Mouse (Mus musculus) ovary, adult 10 weeks (tissue): Measurements from ENCODE around the gene Cd274. TPM values are rescaled to one million over a fixed set of nuclear protein-coding genes. Genes with fewer than 3 reads are reported as not detected.

Source experiments
- polyA plus RNA-seq: library from polyadenylated mRNA; stranded (reverse); fragments of 350-450 nt; fragmentation: Illumina TruSeq; extraction: RNeasy Lipid Tissue Mini Kit (QIAGEN cat#74804); gene quantifications from one replicate; pipeline ENCODE4 v1.2.3, GENCODE M21; 2014

Cd274 gene
- 3.8 TPM for polyA plus RNA-seq

DNA sequence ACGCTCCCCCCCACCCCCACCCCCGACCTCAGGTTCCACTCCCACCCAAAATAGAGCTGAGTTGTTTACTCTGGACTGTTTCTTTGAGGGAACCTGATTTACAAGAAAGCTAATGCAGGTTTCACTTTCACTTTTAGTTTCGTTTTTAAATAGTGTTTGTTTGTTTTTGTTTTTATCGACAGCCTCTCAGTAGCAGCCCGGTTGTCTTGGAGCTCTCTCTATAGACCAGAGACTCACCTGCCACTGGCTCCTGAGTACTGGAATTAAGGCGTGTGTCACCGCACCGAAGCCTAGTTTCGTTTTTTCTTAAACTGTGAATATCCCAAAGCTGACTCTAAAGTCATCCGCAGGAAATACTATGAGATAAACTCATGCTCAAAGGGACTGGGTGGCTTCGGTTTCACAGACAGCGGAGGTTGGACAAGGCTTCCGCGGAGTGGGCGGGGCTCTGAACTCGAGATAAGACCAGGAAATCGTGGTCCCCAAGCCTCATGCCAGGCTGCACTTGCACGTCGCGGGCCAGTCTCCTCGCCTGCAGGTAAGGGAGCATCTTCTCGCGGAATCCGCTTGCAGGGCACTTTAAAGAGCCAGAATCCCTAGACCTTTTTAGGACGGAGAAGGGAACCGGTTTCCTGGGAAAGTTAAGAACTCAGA, at the start of gene Cd274, which contains the start of gene Plgrkt:
Gene Cd274, plus strand, starts transcription at position 487 of the 654 bp plus-strand sequence.
Gene Plgrkt, minus strand, starts transcription at position 422 of the 654 bp plus-strand sequence.

DNA sequence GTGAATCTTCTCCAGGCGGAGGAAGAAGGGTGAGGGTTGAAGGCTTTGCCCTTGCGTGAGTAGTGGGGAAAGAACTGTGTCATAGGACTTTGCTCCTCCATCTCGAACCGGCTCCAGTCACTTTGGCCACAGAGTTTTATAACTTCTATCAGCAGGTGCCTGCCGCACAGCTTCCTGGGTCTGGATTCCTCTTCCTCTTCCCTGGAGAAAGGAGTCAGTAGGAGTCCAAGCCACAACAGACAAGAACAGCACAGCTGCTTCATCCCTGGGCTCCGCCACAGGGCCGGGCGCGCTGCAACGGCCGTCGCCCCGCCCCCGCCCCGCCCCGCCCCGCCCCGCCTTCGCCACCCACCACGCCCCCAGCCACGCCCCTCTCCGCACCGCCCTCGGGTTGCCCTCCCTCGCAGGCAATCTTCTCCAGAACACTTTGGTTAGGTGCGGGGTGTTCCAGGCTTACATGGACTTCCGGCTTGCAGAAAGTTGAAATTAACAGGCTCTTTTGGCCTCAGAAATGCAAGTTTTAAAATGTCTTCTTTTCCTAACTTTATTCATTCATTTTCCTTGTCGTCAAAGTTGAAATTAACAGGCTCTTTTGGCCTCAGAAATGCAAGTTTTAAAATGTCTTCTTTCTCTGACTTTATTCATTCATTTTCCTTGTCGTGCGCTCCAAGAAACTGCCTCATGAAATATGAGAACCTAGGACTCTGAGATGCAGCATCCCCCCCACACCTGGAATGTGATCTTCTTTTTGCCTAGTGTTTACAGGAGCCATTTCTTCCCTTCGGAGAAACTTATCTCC, 42.0 kb upstream of the Cd274 start, which contains the start of gene Insl6:
Gene Insl6, minus strand, starts transcription at position 304 of the 799 bp plus-strand sequence.

DNA sequence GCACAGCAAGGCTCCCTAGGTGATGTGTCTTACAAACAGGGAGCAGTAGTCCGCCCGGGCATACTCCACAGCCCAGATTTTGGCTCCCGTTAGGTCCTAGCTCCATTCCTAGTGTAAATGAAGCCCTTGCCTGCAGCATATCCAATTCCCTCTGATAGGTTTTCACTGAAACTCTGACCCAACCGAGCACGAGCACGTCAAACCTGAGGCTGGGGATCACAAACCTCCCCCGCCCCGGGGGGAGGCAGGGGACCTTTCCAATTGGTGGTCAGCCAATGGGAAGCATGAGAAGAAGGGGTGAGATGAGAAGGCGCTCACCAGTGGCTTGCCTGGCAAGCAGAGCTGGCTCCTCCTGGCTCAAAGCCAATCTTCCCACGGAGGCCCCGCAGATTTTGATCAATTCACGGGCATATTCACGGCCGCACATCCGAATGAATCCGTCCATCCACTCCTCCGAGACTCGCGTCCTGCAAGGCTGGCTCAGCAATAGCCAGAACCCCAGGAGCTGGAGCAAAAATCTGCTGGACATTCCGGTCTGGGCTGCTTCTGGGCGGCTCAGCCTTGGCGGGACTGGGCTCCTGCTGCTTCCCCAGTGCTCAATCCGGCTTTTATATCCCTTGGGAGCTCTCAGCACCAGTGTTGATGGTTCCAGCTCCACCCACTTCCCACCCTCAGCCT, 33.0 kb upstream of the Cd274 start, which contains the start of gene Rln1:
Gene Rln1, minus strand, starts transcription at position 603 of the 678 bp plus-strand sequence.

DNA sequence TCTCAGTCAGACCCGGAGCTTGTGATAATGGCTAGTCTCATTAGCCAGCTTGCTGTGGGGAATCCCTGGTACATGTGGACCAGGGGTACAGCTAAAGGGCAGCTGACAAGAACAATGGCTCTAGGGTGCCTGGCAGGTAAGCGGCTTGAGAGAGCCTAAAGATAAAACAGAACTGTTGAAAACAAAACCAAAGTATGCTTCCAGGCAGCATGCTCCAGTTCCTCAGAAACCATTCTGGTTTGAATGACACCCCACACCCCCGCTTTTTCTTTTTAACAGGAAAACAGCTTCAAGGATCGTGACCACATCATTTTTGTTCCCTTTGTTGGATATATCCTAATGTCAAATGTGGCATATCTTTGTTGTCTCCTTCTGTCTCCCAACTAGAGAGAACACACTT, 43.4 kb downstream of the Cd274 start, which contains the start of gene Pdcd1lg2:
Gene Pdcd1lg2, plus strand, starts transcription at position 301 of the 400 bp plus-strand sequence.

Other genes starting within 250 kb of the Cd274 start
- gene Jak2, start 115.6 kb upstream of the Cd274 start, polyA plus RNA-seq = 108 TPM
- gene Insl6, start 42.1 kb upstream of the Cd274 start, polyA plus RNA-seq = 2.6 TPM
- not detected for gene Rln1, start 32.8 kb upstream of the Cd274 start, polyA plus RNA-seq
- gene Plgrkt, start 65 bp upstream of the Cd274 start, polyA plus RNA-seq = 55.8 TPM
- not detected for gene Pdcd1lg2, start 43.5 kb downstream of the Cd274 start, polyA plus RNA-seq
- gene Ric1, start 154.8 kb downstream of the Cd274 start, polyA plus RNA-seq = 61.4 TPM